Mouse (Mus musculus): ENCODE measurements at regions not wholly inside any gene's neighbourhood (a gene's known extent, or its start where the extent isn't known, plus 50 kb on each side); places are given as distances from the start of the nearest gene placed in this dataset.

DNA sequence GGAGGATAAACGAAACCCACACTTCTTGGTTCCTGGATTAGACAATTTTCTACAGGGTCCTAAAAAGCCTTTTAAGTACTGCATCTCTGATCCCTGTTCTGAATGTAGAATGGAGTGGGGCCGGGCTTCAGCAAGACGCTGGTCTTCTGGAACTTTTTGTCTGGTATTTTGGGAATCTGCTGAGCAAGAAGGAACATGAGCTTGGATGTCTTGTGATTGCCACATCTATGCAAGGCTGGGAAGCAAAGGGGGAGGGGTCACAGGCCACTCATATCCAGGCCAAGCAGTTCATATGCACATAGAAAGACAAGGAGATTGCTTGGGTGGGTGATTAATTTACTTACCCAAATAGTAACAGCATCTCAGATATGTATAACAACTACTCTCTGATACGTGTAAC, 121.5 kb downstream of the Evx1 start:
- TF ChIP-seq POLR2A (IDR thresholded peaks at IDR 0.05; ENCODE audit: control insufficient read depth, extremely low read depth, insufficient read depth, low read length, poor library complexity) (no peak), CTCF (IDR thresholded peaks at IDR 0.05; ENCODE audit: borderline replicate concordance, control insufficient read depth, extremely low read depth, insufficient read depth, low read length, poor library complexity) (no peak)
